Mouse (Mus musculus) ES-E14 (cell line): Measurements from ENCODE around the gene Adgb. TPM values are rescaled to one million over a fixed set of nuclear protein-coding genes. Genes with fewer than 3 reads are reported as not detected.

Experiments
- DNase-seq: peaks from one replicate; pipeline ENCODE4 v3.0.0-alpha.2; 2013; ENCODE audit warnings: low read depth, low spot score
- H3K27ac ChIP-seq: 2 replicates; pipeline ENCODE4 v1.5.1; 2012; ENCODE audit warnings: low read depth, mild to moderate bottlenecking, low read length, moderate library complexity, mixed read lengths; ENCODE audit not compliant: poor library complexity, insufficient read depth, severe bottlenecking
- H3K36me3 ChIP-seq: 2 replicates; pipeline ENCODE4 v1.6.1; 2012; ENCODE audit warnings: mild to moderate bottlenecking, low read length, moderate library complexity, mixed read lengths; ENCODE audit not compliant: control insufficient read depth, poor library complexity, insufficient read depth, severe bottlenecking
- H3K4me1 ChIP-seq, 2 experiments: fragments of 150-350 bp in 1 of 2; sonication (generic) in 1 of 2; 2 replicates each; pipeline ENCODE4 v1.6.1; 2012; ENCODE audit warnings: low read length in 2 of 2, mild to moderate bottlenecking in 1 of 2, mixed read lengths in 1 of 2; ENCODE audit not compliant: control insufficient read depth in 2 of 2, insufficient read depth in 2 of 2, poor library complexity in 1 of 2
- H3K4me3 ChIP-seq, 2 experiments: fragments of 150-350 bp in 1 of 2; sonication (generic) in 1 of 2; 2 replicates each; pipeline ENCODE4 v1.5.1; 2012; ENCODE audit warnings: low read length in 2 of 2, low read depth in 1 of 2, mild to moderate bottlenecking in 1 of 2, mixed read lengths in 1 of 2; ENCODE audit not compliant: insufficient read depth in 1 of 2, poor library complexity in 1 of 2, severe bottlenecking in 1 of 2
- H3K9ac ChIP-seq: 2 replicates; pipeline ENCODE4 v1.6.1; 2012; ENCODE audit warnings: low read depth, mild to moderate bottlenecking, low read length, mixed read lengths; ENCODE audit not compliant: poor library complexity, insufficient read depth, severe bottlenecking
- H3K9me3 ChIP-seq: fragments of 150-350 bp; sonication (generic); 2 replicates; pipeline ENCODE4 v1.6.1; 2012; ENCODE audit warnings: low read depth, mild to moderate bottlenecking, low read length; ENCODE audit not compliant: control insufficient read depth, insufficient read depth
- CHD2 ChIP-seq: IDR thresholded peaks from 2 replicates; pipeline ENCODE4 v1.6.1; 2014; ENCODE audit warnings: mild to moderate bottlenecking, low read depth, low read length, inconsistent platforms
- HCFC1 ChIP-seq: IDR thresholded peaks from 2 replicates; pipeline ENCODE4 v1.6.1; 2012; ENCODE audit warnings: low read length, inconsistent platforms, borderline replicate concordance; ENCODE audit not compliant: insufficient read depth
- MAFK ChIP-seq: IDR thresholded peaks from 2 replicates; pipeline ENCODE4 v1.6.1; 2014; ENCODE audit warnings: mild to moderate bottlenecking, low read depth, low read length, inconsistent platforms; ENCODE audit not compliant: insufficient read depth
- ZC3H11A ChIP-seq: IDR thresholded peaks from 2 replicates; pipeline ENCODE4 v1.6.1; 2012; ENCODE audit warnings: low read depth, mild to moderate bottlenecking, inconsistent platforms, low read length, borderline replicate concordance
- ZNF384 ChIP-seq: IDR thresholded peaks from 2 replicates; pipeline ENCODE4 v1.6.1; 2012; ENCODE audit warnings: low read depth, low read length, inconsistent platforms
- in situ Hi-C, 2 experiments: fragments of 600-800 bp; cut with MboI; formaldehyde crosslinking; loops; one replicate each; pipeline ENCODE4 v1.15.1; 2025; ENCODE audit warnings: low sequenced_read_pairs in 2 of 2, inconsistent platforms in 1 of 2; ENCODE audit not compliant: unreplicated experiment in 2 of 2
- total RNA-seq: library from RNA; depleted of rRNA; stranded (reverse); fragments of 300-350 nt; gene quantifications from 2 replicates; pipeline ENCODE4 v1.2.3, GENCODE M21; 2012; rRNA removed

Gene Adgb
- total RNA-seq, 1 experiment: not detected

DNA sequence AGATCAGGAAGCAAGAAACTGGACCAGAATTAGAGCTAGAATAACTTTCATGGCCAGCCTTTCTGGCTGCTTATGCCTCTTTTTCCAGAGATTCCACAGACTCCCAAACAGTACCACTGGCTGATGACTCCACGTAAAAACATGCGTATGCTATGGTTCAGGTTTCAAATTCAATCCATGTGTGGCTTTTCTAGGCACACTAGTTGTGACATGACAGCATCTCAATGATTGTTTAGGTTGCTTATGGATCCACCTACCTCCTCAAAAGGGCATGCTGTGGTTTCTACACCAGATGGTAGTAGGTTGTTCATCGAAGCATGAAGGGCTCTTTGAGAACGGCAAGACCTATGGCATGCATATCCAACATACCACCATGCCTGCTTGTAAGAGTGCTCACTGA lies 172.1 kb downstream of the Adgb start:
- Histone ChIP-seq H3K36me3 (no peaks in the 10 kb centered on the region), H3K9ac (no peak overlapping the region), H3K9me3 (no peaks in the 10 kb centered on the region), H3K4me3 (no peak overlapping the region), H3K4me1 (no peaks in the 10 kb centered on the region), H3K27ac (no peak overlapping the region)
- in situ Hi-C loops: loop anchor here in 1 of 2 experiments (25.0 kb wide), 1 partner anchor 488 kb away; no protein-coding TSS in a partner anchor
- no peak for TF ChIP-seq ZNF384
- no peak for DNase-seq

DNA sequence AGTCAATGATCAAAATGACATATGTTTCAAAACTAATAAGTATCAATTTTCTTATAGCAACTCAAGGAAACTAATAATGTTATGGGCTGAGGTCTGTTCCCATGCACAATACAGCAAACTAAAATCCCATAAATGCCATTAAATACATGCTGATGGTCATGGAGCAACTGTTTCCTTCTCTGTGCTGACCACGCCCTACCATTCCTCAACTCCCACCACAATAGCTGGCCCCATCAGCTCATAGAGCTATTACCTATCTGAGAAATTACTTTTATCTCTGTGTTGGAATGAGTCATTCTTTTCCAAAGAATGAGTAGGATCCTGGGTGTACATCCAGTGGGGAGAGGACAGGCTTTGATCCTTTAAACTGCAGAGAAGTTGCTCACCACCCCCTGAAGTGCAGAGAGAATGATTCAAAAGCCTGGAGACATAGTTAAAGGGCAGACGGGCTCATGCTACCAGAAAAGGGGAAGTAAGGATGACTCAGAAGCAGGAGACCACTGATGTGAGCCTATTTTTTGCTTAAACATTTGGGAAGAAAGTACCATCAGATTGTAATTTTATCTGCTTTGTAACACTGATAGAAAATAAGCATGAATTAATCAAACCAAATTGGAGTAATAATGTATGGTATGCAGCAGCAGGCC lies 184.8 kb downstream of the Adgb start:
- no peak for TF ChIP-seq MAFK
- no peak for TF ChIP-seq ZNF384
- TF ChIP-seq CHD2: no peak
- TF ChIP-seq HCFC1: no peak
- no peak for TF ChIP-seq ZC3H11A
- DNase-seq: no peak
- no peaks in the 10 kb centered on the region for H3K4me1 ChIP-seq
- no peak overlapping the region for H3K27ac ChIP-seq
- no peak overlapping the region for H3K9ac ChIP-seq
- no peaks in the 10 kb centered on the region for H3K36me3 ChIP-seq
- H3K9me3 ChIP-seq: no peaks in the 10 kb centered on the region
- in situ Hi-C loops: no loop called here
- H3K4me3 ChIP-seq: no peak overlapping the region

Other genes with a start within 250 kb of the Adgb start
- 1.0 and 1.8 TPM in 2 replicates for gene Rab32, start 85.9 kb upstream of the Adgb start, total RNA-seq
- gene Gm10944, start 209.0 kb upstream of the Adgb start, total RNA-seq: not detected in 2 replicates